Mouse (Mus musculus) liver, adult 2 months (tissue): ENCODE results near the gene Cacnb1. TPM values are rescaled to one million over a fixed set of nuclear protein-coding genes. Genes with fewer than 3 reads are reported as not detected.
A peak's percentile ranks its signal among the peaks of the same experiment; 100 is the strongest.

ENCODE experiments used
- DNase-seq: peaks from one replicate; pipeline ENCODE4 v3.0.0-alpha.2; 2011; ENCODE audit warnings: low read depth, low spot score; ENCODE audit errors: extremely low read depth
- H3K27ac ChIP-seq: fragments of 200-500 bp; replicated peaks from 2 replicates; pipeline ENCODE4 v1.5.1; 2012; ENCODE audit warnings: low read depth, mild to moderate bottlenecking, control low read depth, inconsistent platforms, low read length; ENCODE audit not compliant: insufficient read depth
- H3K27me3 ChIP-seq: fragments of 200-500 bp; 2 replicates; pipeline ENCODE4 v1.6.1; 2012; ENCODE audit warnings: mild to moderate bottlenecking, moderate library complexity, low read length, inconsistent platforms; ENCODE audit not compliant: control insufficient read depth, insufficient read depth
- H3K36me3 ChIP-seq: fragments of 200-500 bp; 2 replicates; pipeline ENCODE4 v1.6.1; 2012; ENCODE audit warnings: low read length, inconsistent platforms; ENCODE audit not compliant: control insufficient read depth, insufficient read depth
- H3K4me1 ChIP-seq: fragments of 200-500 bp; 2 replicates; pipeline ENCODE4 v1.6.1; 2011; ENCODE audit warnings: low read length; ENCODE audit not compliant: control insufficient read depth, insufficient read depth
- H3K4me3 ChIP-seq: fragments of 200-500 bp; 2 replicates; pipeline ENCODE4 v1.5.1; 2011; ENCODE audit warnings: low read depth, mild to moderate bottlenecking, control low read depth, low read length, moderate library complexity; ENCODE audit not compliant: insufficient read depth
- H3K79me2 ChIP-seq: fragments of 200-500 bp; 2 replicates; pipeline ENCODE4 v1.6.1; 2012; ENCODE audit warnings: inconsistent platforms, mild to moderate bottlenecking, low read length, moderate library complexity; ENCODE audit not compliant: control insufficient read depth, insufficient read depth
- H3K9ac ChIP-seq: fragments of 200-500 bp; 2 replicates; pipeline ENCODE4 v1.6.1; 2012; ENCODE audit warnings: low read depth, mild to moderate bottlenecking, control low read depth, inconsistent platforms, low read length
- CTCF ChIP-seq: fragments of 200-500 bp; IDR thresholded peaks from 2 replicates; pipeline ENCODE4 v1.5.1; 2011; ENCODE audit warnings: low read depth, low read length, control low read depth
- POLR2A ChIP-seq: fragments of 200-500 bp; IDR thresholded peaks from 2 replicates; pipeline ENCODE4 v1.6.1; 2011; ENCODE audit warnings: low read length, control low read depth; ENCODE audit not compliant: insufficient read depth; ENCODE audit errors: extremely low read depth
- WGBS: fragments of 180-500 bp; shearing (Covaris S2); methylation state at CpG from one replicate; pipeline ENCODE4 v1.1.7; 2018; 5-methylcytosine and 5-hydroxymethylcytosine counted together
- polyA plus RNA-seq: library from polyadenylated mRNA; depleted of rRNA; stranded (reverse); fragments of >200 nt; gene quantifications from 2 replicates; pipeline ENCODE4 v1.2.3, GENCODE M21; 2012; rRNA removed
- total RNA-seq: library from RNA; depleted of rRNA; stranded (reverse); fragments of >200 nt; gene quantifications from 2 replicates; pipeline ENCODE4 v1.2.3, GENCODE M21; 2014; rRNA removed

Gene Cacnb1
- 0.37 and 0.54 TPM in 2 replicates for total RNA-seq
- 0.81 and 0.84 TPM in 2 replicates for polyA plus RNA-seq

GRCm38 (mm10) chr11:98022555-98023371, at the start of gene Cacnb1:
Cacnb1 (minus strand) TSS chr11:98023034.
- peak within 1 kb of the TSS; percentile 58 for H3K27ac ChIP-seq
- no peaks in the 10 kb centered on the region for H3K36me3 ChIP-seq
- H3K27me3 ChIP-seq, result peaks cover 4% of the 10 kb centered on the region; the same call in 1 of the 2 replicates
- peak within 1 kb of the TSS; percentile 69 for H3K4me3 ChIP-seq
- peak; percentile 29 for DNase-seq
- TF ChIP-seq POLR2A (no peak), CTCF (no peak)
- H3K79me2 ChIP-seq, result peaks cover 7% of the 10 kb centered on the region
- WGBS, result 7% methylated on average over 44 of the region's 52 CpGs
- peak within 1 kb of the TSS; percentile 84 for H3K9ac ChIP-seq
- peaks cover 6% of the 10 kb centered on the region; the same call in 1 of the 2 replicates for H3K4me1 ChIP-seq

- DNase-seq, result no peak
- H3K9ac ChIP-seq, result no peak overlapping the region
- no peak overlapping the region for H3K27ac ChIP-seq
- TF ChIP-seq CTCF, result no peak
- no peak for TF ChIP-seq POLR2A
- H3K36me3 ChIP-seq, result no peaks in the 10 kb centered on the region
- no peaks in the 10 kb centered on the region for H3K79me2 ChIP-seq
- no peak overlapping the region for H3K4me3 ChIP-seq
- 91% methylated on average over 21 of the region's 21 CpGs for WGBS
- H3K4me1 ChIP-seq, result no peaks in the 10 kb centered on the region
- no peaks in the 10 kb centered on the region for H3K27me3 ChIP-seq
Observed at GRCm38 (mm10) chr11:98067255-98067654, 44.4 kb upstream of the Cacnb1 start.

- Histone ChIP-seq H3K79me2 (no peaks in the 10 kb centered on the region), H3K36me3 (no peaks in the 10 kb centered on the region), H3K4me3 (no peak overlapping the region), H3K27ac (no peak overlapping the region), H3K27me3 (no peaks in the 10 kb centered on the region), H3K4me1 (no peaks in the 10 kb centered on the region), H3K9ac (no peak overlapping the region)
- no peak for TF ChIP-seq CTCF
- TF ChIP-seq POLR2A, result no peak
- WGBS, result 91% methylated on average over 12 of the region's 12 CpGs
- no peak for DNase-seq
Observed at GRCm38 (mm10) chr11:98066201-98066600, 43.4 kb upstream of the Cacnb1 start.

- Histone ChIP-seq H3K4me3 (no peak overlapping the region), H3K27ac (no peak overlapping the region), H3K9ac (no peak overlapping the region), H3K27me3 (no peaks in the 10 kb centered on the region), H3K79me2 (no peaks in the 10 kb centered on the region), H3K36me3 (no peaks in the 10 kb centered on the region), H3K4me1 (no peaks in the 10 kb centered on the region)
- TF ChIP-seq CTCF, result no peak
- no peak for TF ChIP-seq POLR2A
- WGBS, result 67% methylated on average over 6 of the region's 6 CpGs
- DNase-seq, result no peak
Observed at GRCm38 (mm10) chr11:98061904-98062562, 39.2 kb upstream of the Cacnb1 start.

- no peaks in the 10 kb centered on the region for H3K4me1 ChIP-seq
- no peak for DNase-seq
- WGBS, result 83% methylated on average over 3 of the region's 3 CpGs
- H3K4me3 ChIP-seq, result no peak overlapping the region
- no peaks in the 10 kb centered on the region for H3K79me2 ChIP-seq
- H3K9ac ChIP-seq, result no peak overlapping the region
- no peak overlapping the region for H3K27ac ChIP-seq
- H3K27me3 ChIP-seq, result no peaks in the 10 kb centered on the region
- no peaks in the 10 kb centered on the region for H3K36me3 ChIP-seq
- TF ChIP-seq POLR2A, result no peak
- TF ChIP-seq CTCF, result no peak
Observed at GRCm38 (mm10) chr11:98061441-98061840, 38.6 kb upstream of the Cacnb1 start.
